Mouse (Mus musculus): ENCODE data around the gene Zim1.

DNA sequence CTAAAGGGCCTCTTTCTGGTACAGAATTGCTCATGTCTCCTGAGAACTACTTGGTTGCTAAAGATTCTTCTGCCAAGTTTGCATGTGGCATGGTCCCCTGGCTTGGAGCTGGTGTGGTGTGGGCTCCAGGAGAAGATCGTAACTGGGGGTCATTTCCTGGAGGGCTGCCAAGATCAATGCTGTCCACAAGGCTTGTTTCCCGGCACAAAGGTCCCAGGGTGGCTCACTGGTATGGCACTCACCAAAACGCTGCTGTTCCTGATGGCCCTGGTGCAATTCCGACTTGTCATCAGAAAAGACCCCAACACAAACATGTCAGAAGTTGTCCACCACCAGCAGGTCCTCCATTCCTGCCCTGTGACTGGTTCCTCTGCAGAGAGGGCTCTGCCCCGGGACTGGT lies 44.1 kb downstream of the Zim1 start:
- no peak for TF ChIP-seq CTCF (IDR thresholded peaks at IDR 0.05; ENCODE audit: low read depth)
- no peak for TF ChIP-seq EP300 (IDR thresholded peaks at IDR 0.05; ENCODE audit: low read depth)

Measured in liver, embryonic 14.5 days (tissue).